Mouse (Mus musculus) thymus, adult 2 months (tissue): Measurements from ENCODE around the gene Mgat1. TPM values are rescaled to one million over a fixed set of nuclear protein-coding genes. Genes with fewer than 3 reads are reported as not detected.

Source experiments
- polyA plus RNA-seq: library from polyadenylated mRNA; depleted of rRNA; stranded (reverse); fragments of >200 nt; gene quantifications from 2 replicates; pipeline ENCODE4 v1.2.3, GENCODE M21; 2012; rRNA removed

The Mgat1 gene
- polyA plus RNA-seq, 1 experiment: 378 TPM

Other genes starting within 250 kb of the Mgat1 start
- 4.0 and 4.1 TPM in 2 replicates for gene 9930111J21Rik2, start 192.9 kb upstream of the Mgat1 start, polyA plus RNA-seq
- 26.0 and 29.1 TPM in 2 replicates for gene Tgtp2, start 180.0 kb upstream of the Mgat1 start, polyA plus RNA-seq
- 37.5 and 45.3 TPM in 2 replicates for gene Ifi47, start 167.6 kb upstream of the Mgat1 start, polyA plus RNA-seq
- 0.19 TPM in 1 of 2 replicates, not detected in the other for gene Olfr1396, start 129.3 kb upstream of the Mgat1 start, polyA plus RNA-seq
- not detected in 2 replicates for gene Olfr1395, start 101.9 kb upstream of the Mgat1 start, polyA plus RNA-seq
- not detected in 2 replicates for gene Olfr1394, start 89.8 kb upstream of the Mgat1 start, polyA plus RNA-seq
- gene Btnl9, start 57.0 kb upstream of the Mgat1 start, polyA plus RNA-seq: 2.6 and 3.0 TPM in 2 replicates
- 6.0 TPM in 2 replicates for gene Zfp62, start 40.9 kb upstream of the Mgat1 start, polyA plus RNA-seq
- 0.40 and 0.41 TPM in 2 replicates for gene Olfr1393, start 34.1 kb downstream of the Mgat1 start, polyA plus RNA-seq
- 0.13 and 0.15 TPM in 2 replicates for gene Olfr1392, start 41.1 kb downstream of the Mgat1 start, polyA plus RNA-seq
- gene Olfr10, start 60.5 kb downstream of the Mgat1 start, polyA plus RNA-seq: not detected in 2 replicates
- gene Olfr1391, start 78.6 kb downstream of the Mgat1 start, polyA plus RNA-seq: not detected in 2 replicates
- gene Olfr1390, start 91.0 kb downstream of the Mgat1 start, polyA plus RNA-seq: not detected in 2 replicates
- not detected in 2 replicates for gene Olfr1389, start 178.9 kb downstream of the Mgat1 start, polyA plus RNA-seq
- 0.14 and 0.22 TPM in 2 replicates for gene Olfr1388, start 192.4 kb downstream of the Mgat1 start, polyA plus RNA-seq
- gene Olfr1387, start 211.2 kb downstream of the Mgat1 start, polyA plus RNA-seq: not detected in 2 replicates
- not detected in 2 replicates for gene Olfr1386, start 220.9 kb downstream of the Mgat1 start, polyA plus RNA-seq
- gene Olfr1385, start 244.9 kb downstream of the Mgat1 start, polyA plus RNA-seq: not detected in 2 replicates